Mouse (Mus musculus) ES-E14 (cell line): ENCODE data around the gene Ctsw. TPM values are rescaled to one million over a fixed set of nuclear protein-coding genes. Genes with fewer than 3 reads are reported as not detected.

Experiments used
- DNase-seq: peaks from one replicate; pipeline ENCODE4 v3.0.0-alpha.2; 2013; ENCODE audit warnings: low read depth, low spot score
- H3K27ac ChIP-seq: 2 replicates; pipeline ENCODE4 v1.5.1; 2012; ENCODE audit warnings: low read depth, mild to moderate bottlenecking, low read length, moderate library complexity, mixed read lengths; ENCODE audit not compliant: poor library complexity, insufficient read depth, severe bottlenecking
- H3K36me3 ChIP-seq: 2 replicates; pipeline ENCODE4 v1.6.1; 2012; ENCODE audit warnings: mild to moderate bottlenecking, low read length, moderate library complexity, mixed read lengths; ENCODE audit not compliant: control insufficient read depth, poor library complexity, insufficient read depth, severe bottlenecking
- H3K4me1 ChIP-seq, 2 experiments: fragments of 150-350 bp in 1 of 2; sonication (generic) in 1 of 2; 2 replicates each; pipeline ENCODE4 v1.6.1; 2012; ENCODE audit warnings: low read length in 2 of 2, mild to moderate bottlenecking in 1 of 2, mixed read lengths in 1 of 2; ENCODE audit not compliant: control insufficient read depth in 2 of 2, insufficient read depth in 2 of 2, poor library complexity in 1 of 2
- H3K4me3 ChIP-seq, 2 experiments: fragments of 150-350 bp in 1 of 2; sonication (generic) in 1 of 2; 2 replicates each; pipeline ENCODE4 v1.5.1; 2012; ENCODE audit warnings: low read length in 2 of 2, low read depth in 1 of 2, mild to moderate bottlenecking in 1 of 2, mixed read lengths in 1 of 2; ENCODE audit not compliant: insufficient read depth in 1 of 2, poor library complexity in 1 of 2, severe bottlenecking in 1 of 2
- H3K9ac ChIP-seq: 2 replicates; pipeline ENCODE4 v1.6.1; 2012; ENCODE audit warnings: low read depth, mild to moderate bottlenecking, low read length, mixed read lengths; ENCODE audit not compliant: poor library complexity, insufficient read depth, severe bottlenecking
- H3K9me3 ChIP-seq: fragments of 150-350 bp; sonication (generic); 2 replicates; pipeline ENCODE4 v1.6.1; 2012; ENCODE audit warnings: low read depth, mild to moderate bottlenecking, low read length; ENCODE audit not compliant: control insufficient read depth, insufficient read depth
- CHD2 ChIP-seq: IDR thresholded peaks from 2 replicates; pipeline ENCODE4 v1.6.1; 2014; ENCODE audit warnings: mild to moderate bottlenecking, low read depth, low read length, inconsistent platforms
- HCFC1 ChIP-seq: IDR thresholded peaks from 2 replicates; pipeline ENCODE4 v1.6.1; 2012; ENCODE audit warnings: low read length, inconsistent platforms, borderline replicate concordance; ENCODE audit not compliant: insufficient read depth
- MAFK ChIP-seq: IDR thresholded peaks from 2 replicates; pipeline ENCODE4 v1.6.1; 2014; ENCODE audit warnings: mild to moderate bottlenecking, low read depth, low read length, inconsistent platforms; ENCODE audit not compliant: insufficient read depth
- ZC3H11A ChIP-seq: IDR thresholded peaks from 2 replicates; pipeline ENCODE4 v1.6.1; 2012; ENCODE audit warnings: low read depth, mild to moderate bottlenecking, inconsistent platforms, low read length, borderline replicate concordance
- ZNF384 ChIP-seq: IDR thresholded peaks from 2 replicates; pipeline ENCODE4 v1.6.1; 2012; ENCODE audit warnings: low read depth, low read length, inconsistent platforms
- in situ Hi-C, 2 experiments: fragments of 600-800 bp; cut with MboI; formaldehyde crosslinking; loops; one replicate each; pipeline ENCODE4 v1.15.1; 2025; ENCODE audit warnings: low sequenced_read_pairs in 2 of 2, inconsistent platforms in 1 of 2; ENCODE audit not compliant: unreplicated experiment in 2 of 2
- total RNA-seq: library from RNA; depleted of rRNA; stranded (reverse); fragments of 300-350 nt; gene quantifications from 2 replicates; pipeline ENCODE4 v1.2.3, GENCODE M21; 2012

Gene Ctsw
- total RNA-seq, 1 experiment = 4.5 TPM

GRCm38 (mm10) chr19:5429806-5430205, 38.5 kb downstream of the Ctsw start:
- DNase-seq = no peak
- TF ChIP-seq ZC3H11A (no peak), MAFK (no peak), HCFC1 (no peak), ZNF384 (no peak), CHD2 (no peak)
- H3K9ac ChIP-seq = no peak overlapping the region
- H3K9me3 ChIP-seq = no peaks in the 10 kb centered on the region
- peaks cover 3 to 17% of the 10 kb centered on the region in 2 experiments for H3K4me1 ChIP-seq
- H3K36me3 ChIP-seq = peaks cover 12% of the 10 kb centered on the region; the same call in 1 of the 2 replicates
- H3K4me3 ChIP-seq = no peak overlapping the region
- in situ Hi-C loops = no loop called here
- H3K27ac ChIP-seq = no peak overlapping the region

- in situ Hi-C loops = no loop called here
- Histone ChIP-seq H3K27ac (no peak overlapping the region), H3K9me3 (no peaks in the 10 kb centered on the region), H3K36me3 (peaks cover 12% of the 10 kb centered on the region; the same call in 1 of the 2 replicates), H3K4me1 (peaks cover 3 to 17% of the 10 kb centered on the region in 2 experiments), H3K4me3 (no peak overlapping the region), H3K9ac (no peak overlapping the region)
- TF ChIP-seq ZC3H11A (no peak), MAFK (no peak), ZNF384 (no peak), HCFC1 (no peak), CHD2 (no peak)
- no peak for DNase-seq
Measured at GRCm38 (mm10) chr19:5429219-5429618, 39.1 kb downstream of the Ctsw start.

GRCm38 (mm10) chr19:5428083-5428482, 40.2 kb downstream of the Ctsw start:
- H3K4me1 ChIP-seq = peaks cover 6 to 15% of the 10 kb centered on the region in 2 experiments; a peak in 3 of 4 replicates
- H3K36me3 ChIP-seq = peaks cover 13% of the 10 kb centered on the region; the same call in 1 of the 2 replicates
- TF ChIP-seq MAFK = no peak
- no peak for TF ChIP-seq HCFC1
- no peak for TF ChIP-seq CHD2
- TF ChIP-seq ZC3H11A = no peak
- TF ChIP-seq ZNF384 = no peak
- H3K27ac ChIP-seq = no peak overlapping the region
- no peaks in the 10 kb centered on the region for H3K9me3 ChIP-seq
- no peak for DNase-seq
- no peak overlapping the region for H3K9ac ChIP-seq
- in situ Hi-C loops = no loop called here
- H3K4me3 ChIP-seq = no peak overlapping the region

GRCm38 (mm10) chr19:5426640-5427290, 41.5 kb downstream of the Ctsw start:
- Histone ChIP-seq H3K9me3 (no peaks in the 10 kb centered on the region), H3K4me3 (no peak overlapping the region; a peak in 1 of 4 replicates), H3K36me3 (peaks cover 20% of the 10 kb centered on the region; the same call in 1 of the 2 replicates), H3K9ac (no peak overlapping the region), H3K27ac (no peak overlapping the region), H3K4me1 (peaks cover 6 to 14% of the 10 kb centered on the region in 2 experiments; a peak in 3 of 4 replicates)
- in situ Hi-C loops = no loop called here
- TF ChIP-seq HCFC1 = no peak
- no peak for TF ChIP-seq CHD2
- no peak for TF ChIP-seq MAFK
- no peak for TF ChIP-seq ZC3H11A
- TF ChIP-seq ZNF384 = no peak
- DNase-seq = no peak
